Mouse (Mus musculus): ENCODE results near the gene Mfap4. TPM values are rescaled to one million over a fixed set of nuclear protein-coding genes. Genes with fewer than 3 reads are reported as not detected.

Gene Mfap4
- total RNA-seq, 2 experiments from 2014 or later: 142 to 192 TPM

DNA sequence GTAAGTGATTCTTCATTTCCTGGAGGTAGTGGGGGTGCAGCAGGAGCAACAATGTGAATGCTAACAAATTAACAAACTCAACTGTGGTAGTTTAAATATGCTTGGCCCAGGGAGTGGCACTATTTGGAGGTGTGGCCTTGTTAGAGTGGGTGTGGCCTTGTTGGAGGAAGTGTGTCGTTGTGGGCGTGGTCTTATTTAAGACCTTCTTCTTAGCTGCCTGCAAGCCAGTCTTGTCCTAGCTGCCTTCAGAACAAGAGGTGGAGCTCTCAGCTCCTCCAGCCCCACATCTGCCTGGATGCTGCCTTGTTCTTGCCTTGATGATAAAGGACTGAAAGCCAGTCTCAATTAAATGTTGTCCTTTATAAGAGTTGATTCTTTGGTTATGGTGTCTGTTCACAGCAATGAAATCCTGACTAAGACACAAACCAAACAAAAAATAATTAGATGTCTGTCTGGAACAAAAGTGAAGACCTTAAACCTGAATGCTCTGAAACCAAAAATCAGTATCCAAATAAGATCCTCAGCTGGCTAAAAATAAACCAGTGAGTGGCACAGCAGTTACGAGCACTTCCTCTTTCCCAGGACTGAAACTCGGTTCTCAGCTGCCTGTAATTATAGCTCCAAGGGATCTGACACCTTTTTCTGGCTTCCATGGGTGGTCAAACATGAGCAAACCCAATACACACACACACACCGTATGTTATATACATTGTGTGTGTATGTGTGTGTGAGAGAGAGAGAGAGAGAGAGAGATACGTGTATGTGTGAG is 13.7 kb downstream of the Mfap4 start:
- DNase-seq: no peak
- intact Hi-C loops (cut with DNase I; ENCODE audit: low total_unique reads): no loop called here

DNA sequence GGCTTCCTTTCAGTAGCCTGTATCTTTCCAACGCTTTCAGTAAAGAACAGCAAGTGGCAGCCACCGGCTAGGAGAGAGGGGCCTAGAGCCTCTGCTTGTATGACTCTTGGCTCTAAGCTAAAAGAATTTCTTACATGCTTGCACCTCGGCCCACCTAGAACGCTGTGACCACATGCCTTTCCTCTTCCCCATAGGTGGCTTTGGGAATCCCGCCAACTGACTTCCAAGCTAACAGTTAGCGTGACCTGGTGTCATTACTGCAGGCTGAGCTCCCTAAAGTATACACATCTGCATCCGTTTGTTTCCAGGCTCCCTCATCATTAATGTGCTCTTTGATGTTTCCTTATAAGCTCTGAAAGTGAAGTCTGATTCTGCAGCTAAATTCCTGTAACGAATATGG is 18.7 kb downstream of the Mfap4 start:
- intact Hi-C loops (cut with DNase I; ENCODE audit: low total_unique reads): loop anchor here (5.0 kb wide), 2 partner anchors 87 to 152 kb away; no protein-coding TSS in a partner anchor
- DNase-seq: no peak

DNA sequence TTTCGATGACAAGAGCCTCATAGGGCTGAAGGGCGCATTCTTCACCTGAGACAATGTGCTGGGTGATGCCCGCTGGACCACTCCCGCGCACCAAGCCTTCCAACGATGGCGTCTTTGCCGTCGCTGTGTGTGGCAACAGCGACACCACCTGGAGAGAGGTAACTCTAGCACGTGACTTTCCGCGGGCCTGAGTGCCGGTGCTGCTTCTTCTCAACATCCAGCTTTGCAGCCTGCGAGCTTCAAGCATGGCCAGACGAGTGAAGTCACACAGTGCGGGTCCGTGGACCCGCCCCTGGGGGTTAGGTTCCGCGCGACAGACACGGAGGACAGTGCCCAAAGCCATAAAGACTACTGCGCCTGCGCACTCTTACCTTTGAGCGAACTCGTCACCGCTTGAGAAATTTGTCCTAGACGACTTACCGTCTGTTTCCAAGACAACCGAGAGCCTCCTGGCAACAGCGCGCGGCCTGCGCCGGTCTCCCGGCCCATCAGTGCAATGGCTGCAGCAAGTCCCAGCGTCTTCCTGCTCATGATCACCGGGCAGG is 19.6 kb downstream of the Mfap4 start, which contains the start of gene B9d1:
Gene B9d1, plus strand, starts transcription at position 432 of the 545 bp plus-strand sequence.
- intact Hi-C loops (cut with DNase I; ENCODE audit: low total_unique reads): loop anchor here (5.0 kb wide), 2 partner anchors 87 to 152 kb away; no protein-coding TSS in a partner anchor
- DNase-seq: peak; percentile 92

DNA sequence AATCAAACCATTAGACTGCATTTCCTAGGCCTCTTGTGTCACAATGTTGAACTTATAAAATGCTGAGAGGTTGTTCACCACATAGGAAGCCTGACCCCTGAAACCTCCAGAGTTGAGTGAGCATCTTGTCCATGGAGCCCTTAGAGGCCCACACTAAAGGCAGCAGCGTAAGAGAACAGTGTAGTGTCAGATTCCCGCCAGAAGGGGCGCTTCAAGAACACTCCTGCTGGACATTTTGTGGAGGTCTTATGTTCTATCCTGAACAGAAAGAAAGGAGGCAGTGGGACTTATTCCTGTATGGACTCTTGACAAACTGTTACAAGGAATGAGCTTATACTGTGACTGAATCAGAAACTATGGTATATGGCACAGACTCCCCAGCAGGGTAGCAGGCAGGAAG is 29.7 kb downstream of the Mfap4 start:
- intact Hi-C loops (cut with DNase I; ENCODE audit: low total_unique reads): loop anchor here (5.0 kb wide), 1 partner anchor 112 kb away; no protein-coding TSS in a partner anchor
- DNase-seq: peak; percentile 30

DNA sequence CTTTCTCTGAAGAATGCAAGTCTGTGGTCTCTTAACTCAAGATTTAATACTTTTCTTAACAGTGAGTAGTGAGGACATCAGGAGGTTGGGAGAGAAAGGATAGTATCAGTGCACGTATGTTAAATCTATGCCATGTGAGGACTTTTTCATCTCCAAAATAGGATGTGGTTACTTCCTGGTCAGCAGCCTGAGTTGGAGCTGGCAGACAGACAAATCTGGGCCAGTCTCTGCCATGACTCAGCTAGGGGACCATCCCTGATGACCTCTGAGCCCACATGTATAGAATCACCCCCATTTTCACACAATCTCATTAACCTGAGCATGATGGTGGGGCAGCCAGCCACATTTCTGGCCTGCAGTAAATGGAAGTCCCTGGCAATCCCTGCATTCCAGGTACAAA is 32.7 kb downstream of the Mfap4 start:
- DNase-seq: no peak
- intact Hi-C loops (cut with DNase I; ENCODE audit: low total_unique reads): loop anchor here (5.0 kb wide), 1 partner anchor 109 kb away; no protein-coding TSS in a partner anchor

DNA sequence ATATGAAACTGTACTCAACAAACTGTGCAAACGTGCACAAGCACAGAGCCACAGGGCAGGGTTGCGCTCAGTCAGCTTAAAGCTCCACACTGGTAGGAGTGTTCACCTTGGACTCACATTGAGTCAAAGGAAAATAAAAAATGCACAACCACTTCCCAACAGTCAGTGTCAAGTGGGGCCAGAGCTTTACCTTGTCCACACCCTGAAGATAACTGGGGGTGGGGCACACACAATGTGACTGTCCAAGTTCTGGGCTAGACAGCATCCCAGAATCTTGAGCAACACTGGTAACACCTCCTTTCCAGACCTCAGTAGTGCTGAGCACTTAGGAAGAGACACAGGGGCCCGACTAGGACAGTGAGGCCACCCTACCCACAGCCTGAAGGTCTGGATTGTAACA is 33.6 kb downstream of the Mfap4 start:
- no peak for DNase-seq
- intact Hi-C loops (cut with DNase I; ENCODE audit: low total_unique reads): loop anchor here (5.0 kb wide), 1 partner anchor 108 kb away; no protein-coding TSS in a partner anchor

DNA sequence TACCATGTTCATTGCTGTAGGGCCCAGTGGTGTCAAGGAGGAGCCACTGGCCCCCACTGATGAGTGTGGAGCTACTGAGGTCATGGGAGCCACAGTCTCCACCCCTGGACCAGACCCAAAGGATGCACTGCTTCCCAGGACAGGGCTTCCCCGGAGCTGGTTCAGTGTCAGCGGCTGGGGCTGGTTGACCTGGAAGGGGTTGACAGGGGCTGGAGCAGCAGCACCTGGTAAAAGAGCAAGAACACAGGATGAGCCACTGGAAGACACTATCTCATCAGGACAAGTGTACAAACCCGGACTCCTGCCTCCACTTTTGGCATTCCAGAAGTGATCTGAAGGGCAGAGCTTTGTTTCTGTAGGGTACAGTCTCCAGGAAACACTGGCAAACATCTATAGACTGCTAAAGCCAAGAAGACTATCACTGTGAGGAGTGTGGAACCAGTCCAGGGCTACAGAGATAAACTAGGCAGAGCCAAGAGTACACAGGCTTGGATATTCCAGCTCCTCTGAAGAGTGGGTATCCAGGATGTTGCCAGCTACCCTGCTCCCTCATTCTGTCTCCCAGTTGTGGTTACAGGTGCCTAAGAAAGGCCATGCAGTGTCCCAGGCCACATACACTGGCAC is 34.4 kb downstream of the Mfap4 start:
- intact Hi-C loops (cut with DNase I; ENCODE audit: low total_unique reads): loop anchor here (5.0 kb wide), 1 partner anchor 108 kb away; no protein-coding TSS in a partner anchor
- DNase-seq: no peak

DNA sequence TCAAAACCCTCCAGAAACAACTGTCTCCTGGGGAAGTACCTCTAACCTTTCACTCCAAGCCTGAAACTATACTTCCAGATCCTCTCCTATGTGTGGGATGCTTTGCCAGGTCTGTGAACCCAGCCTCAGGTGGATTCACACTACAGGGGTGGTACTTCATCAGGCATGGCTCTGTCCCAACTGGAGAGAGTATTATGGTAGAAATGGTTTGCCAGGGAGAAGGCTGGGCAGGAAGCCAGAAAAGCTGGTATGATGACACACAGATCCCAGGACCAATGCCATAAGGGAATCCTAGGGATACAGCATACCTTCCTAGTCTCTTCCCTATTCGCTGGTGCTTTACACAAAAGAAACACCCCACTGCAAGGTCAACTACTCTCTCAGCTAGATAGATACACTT is 41.6 kb downstream of the Mfap4 start:
- no peak for DNase-seq
- intact Hi-C loops (cut with DNase I; ENCODE audit: low total_unique reads): no loop called here

DNA sequence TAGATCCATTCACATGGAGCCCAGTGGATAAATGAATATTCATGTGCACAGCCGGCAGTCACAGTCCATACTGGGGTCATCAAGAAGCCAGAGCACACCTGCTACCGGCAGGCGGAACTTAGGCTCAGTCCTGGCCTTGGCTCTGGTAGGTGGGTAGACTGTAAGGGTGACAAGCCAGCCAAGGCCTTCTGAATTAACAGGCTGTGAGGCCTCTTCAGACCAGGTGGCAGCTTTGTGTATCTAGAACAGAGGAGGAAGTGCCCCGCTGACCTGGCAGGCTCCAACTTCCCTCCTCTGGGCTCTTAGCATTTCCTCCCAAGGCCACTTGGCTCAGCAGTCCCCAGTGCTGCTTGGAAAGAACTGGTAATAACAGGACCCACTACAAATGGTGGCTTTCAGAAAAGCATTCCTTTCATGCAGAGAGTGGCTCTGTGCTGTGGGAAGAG is 44.1 kb downstream of the Mfap4 start:
- peak; percentile 18 for DNase-seq
- intact Hi-C loops (cut with DNase I; ENCODE audit: low total_unique reads): no loop called here

DNA sequence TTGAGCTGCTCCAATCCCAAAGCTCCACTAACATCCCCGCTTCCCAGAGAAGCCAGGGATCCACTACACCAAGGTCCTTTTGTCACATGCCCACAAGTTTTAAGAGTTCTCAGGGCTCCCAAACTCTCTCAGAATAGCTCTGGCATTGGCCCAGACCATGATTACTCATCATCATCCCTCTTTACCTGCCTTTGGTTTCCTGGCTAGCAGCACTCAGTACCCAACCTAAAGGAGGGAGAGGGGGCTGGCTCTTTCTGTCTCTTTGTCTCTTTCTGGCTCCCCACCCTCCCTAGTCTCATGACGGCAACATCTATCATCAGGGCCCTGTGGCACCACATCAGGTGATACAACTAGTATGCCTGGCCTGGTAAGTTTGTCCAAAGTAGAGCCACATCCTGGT is 47.6 kb downstream of the Mfap4 start:
- no peak for DNase-seq
- intact Hi-C loops (cut with DNase I; ENCODE audit: low total_unique reads): no loop called here

DNA sequence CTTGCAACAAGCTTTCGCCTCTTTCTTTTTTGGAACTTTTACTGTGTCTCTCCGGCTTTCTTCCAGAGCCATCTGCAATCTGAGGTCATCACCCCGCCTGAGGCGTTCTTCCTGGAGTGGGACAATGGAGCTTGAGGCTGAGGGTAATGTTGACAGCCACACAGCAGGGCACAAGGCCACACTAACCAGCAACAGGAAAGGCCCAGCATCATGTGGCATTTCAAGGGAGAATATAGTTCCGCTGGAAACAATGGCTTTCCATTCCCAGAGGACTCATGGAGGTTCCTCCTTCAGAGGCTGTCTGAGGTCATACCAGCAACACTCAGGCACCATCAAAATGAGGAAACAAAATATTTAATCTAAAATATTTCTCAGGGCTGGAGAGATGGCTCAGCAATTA is 48.3 kb downstream of the Mfap4 start:
- peak; percentile 15 for DNase-seq
- intact Hi-C loops (cut with DNase I; ENCODE audit: low total_unique reads): no loop called here

DNA sequence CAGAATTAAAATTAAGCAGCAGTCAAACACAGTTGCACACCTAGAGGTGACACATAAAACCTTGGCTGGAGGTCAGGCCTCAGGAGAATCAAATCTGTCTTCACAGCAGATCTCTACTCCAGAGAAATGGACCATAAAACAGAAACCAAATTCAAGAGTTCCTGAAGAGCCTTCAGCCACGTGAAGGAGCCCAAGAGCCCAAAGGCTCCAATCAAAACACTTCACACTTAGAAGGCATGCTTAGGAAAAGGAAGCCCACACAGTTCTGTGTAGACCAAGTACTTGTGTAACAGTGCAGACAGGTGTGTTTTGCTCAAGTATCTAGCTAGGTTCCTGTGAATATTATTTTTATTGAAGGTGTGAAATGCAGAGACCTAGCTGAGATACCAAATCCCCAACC is 50.3 kb downstream of the Mfap4 start:
- intact Hi-C loops (cut with DNase I; ENCODE audit: low total_unique reads): no loop called here
- no peak for DNase-seq

DNA sequence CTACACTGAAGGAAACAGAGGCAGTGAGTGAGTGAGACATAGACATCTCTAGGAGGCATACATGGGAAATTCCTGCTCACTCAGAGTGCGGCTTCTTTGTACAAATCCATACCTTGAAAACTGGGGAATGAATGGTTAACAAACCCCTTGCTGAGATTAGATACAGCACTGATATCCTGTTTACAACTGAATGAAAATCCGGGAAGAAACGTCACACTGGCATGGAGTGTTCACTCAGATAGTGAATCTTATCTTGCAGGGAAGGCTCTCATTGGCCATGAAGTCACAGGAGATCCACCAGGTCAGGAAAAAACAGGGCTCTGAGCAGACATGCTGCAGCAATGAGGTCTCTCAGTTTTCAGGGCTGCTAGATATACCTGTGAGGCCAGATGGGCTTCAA is 51.7 kb downstream of the Mfap4 start:
- intact Hi-C loops (cut with DNase I; ENCODE audit: low total_unique reads): no loop called here
- DNase-seq: no peak

DNA sequence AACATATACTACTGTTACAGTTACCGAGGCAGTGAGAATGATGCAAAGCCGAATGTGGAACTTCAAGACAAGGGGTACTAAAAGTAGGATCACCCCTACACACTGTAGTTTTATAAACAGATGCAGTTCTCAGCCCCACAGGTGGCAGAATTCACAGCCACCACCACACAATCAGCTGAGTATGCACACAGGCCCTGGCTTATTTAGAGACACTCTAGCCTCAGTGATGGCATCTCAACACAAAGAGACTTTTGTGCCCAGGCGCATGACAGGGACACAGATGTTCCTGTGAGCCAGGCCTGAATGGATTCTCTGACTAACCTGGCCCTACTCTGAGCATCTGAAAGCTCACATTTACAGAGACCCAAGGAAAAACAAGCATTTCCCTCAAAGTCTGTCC is 52.1 kb downstream of the Mfap4 start:
- DNase-seq: no peak
- intact Hi-C loops (cut with DNase I; ENCODE audit: low total_unique reads): no loop called here

Other genes starting within 250 kb of the Mfap4 start
- gene Aldh3a2, start 218.0 kb upstream of the Mfap4 start, total RNA-seq (2021): 10 to 100 TPM; 16.7 to 18.3 TPM
- gene Slc47a2, start 142.6 kb upstream of the Mfap4 start, total RNA-seq (2021): not detected
- 1 to 10 TPM; 5.9 to 7.7 TPM for gene Slc47a1, start 107.1 kb upstream of the Mfap4 start, total RNA-seq (2021)
- 1 to 10 TPM in 1 of 2 experiments, under 1 TPM in 1; 0.86 to 1.1 TPM for gene Rnf112, start 31.3 kb upstream of the Mfap4 start, total RNA-seq (2021)
- gene Mapk7, start 9.0 kb downstream of the Mfap4 start, total RNA-seq (2021): 1 to 10 TPM; 5.9 TPM
- gene B9d1, start 19.7 kb downstream of the Mfap4 start, total RNA-seq (2021): 1 to 10 TPM; 7.6 to 7.9 TPM
- 10 to 100 TPM; 19.4 to 24.8 TPM for gene Epn2, start 94.3 kb downstream of the Mfap4 start, total RNA-seq (2021)
- gene Grap, start 167.8 kb downstream of the Mfap4 start, total RNA-seq (2021): 1 to 10 TPM; 7.0 to 9.9 TPM
- under 1 TPM; 0.09 to 0.10 TPM for gene Fam83g, start 198.7 kb downstream of the Mfap4 start, total RNA-seq (2021)
- gene Slc5a10, start 235.4 kb downstream of the Mfap4 start, total RNA-seq (2021): not detected

All from gastrocnemius, postnatal 14 days (tissue).